Mouse (Mus musculus) ES-Bruce4 (cell line): ENCODE data around the gene Clmn. TPM values are rescaled to one million over a fixed set of nuclear protein-coding genes. Genes with fewer than 3 reads are reported as not detected.

Experiments used
- H3K27ac ChIP-seq: 2 replicates; pipeline ENCODE4 v1.5.1; 2012; ENCODE audit warnings: low read length, inconsistent platforms; ENCODE audit not compliant: insufficient read depth
- H3K27me3 ChIP-seq: 2 replicates; pipeline ENCODE4 v1.6.1; 2012; ENCODE audit warnings: mild to moderate bottlenecking, low read length, inconsistent platforms; ENCODE audit not compliant: control insufficient read depth, poor library complexity, insufficient read depth, severe bottlenecking
- H3K36me3 ChIP-seq: 2 replicates; pipeline ENCODE4 v1.6.1; 2012; ENCODE audit warnings: inconsistent platforms, mild to moderate bottlenecking, low read length, moderate library complexity; ENCODE audit not compliant: control insufficient read depth, poor library complexity, insufficient read depth, severe bottlenecking
- H3K4me1 ChIP-seq: one replicate; pipeline ENCODE4 v1.8.1; 2011; ENCODE audit warnings: low read length; ENCODE audit not compliant: control insufficient read depth, insufficient read depth
- H3K4me3 ChIP-seq: 2 replicates; pipeline ENCODE4 v1.5.1; 2011; ENCODE audit warnings: low read depth, mild to moderate bottlenecking, low read length
- H3K9ac ChIP-seq: 2 replicates; pipeline ENCODE4 v1.6.1; 2012; ENCODE audit warnings: low read depth, mild to moderate bottlenecking, inconsistent platforms; ENCODE audit not compliant: poor library complexity, severe bottlenecking
- H3K9me3 ChIP-seq: replicated peaks from 2 replicates; pipeline ENCODE4 v1.6.1; 2012; ENCODE audit warnings: mild to moderate bottlenecking, low read length, inconsistent platforms; ENCODE audit not compliant: control insufficient read depth, poor library complexity, insufficient read depth, severe bottlenecking
- CTCF ChIP-seq: IDR thresholded peaks from one replicate; pipeline ENCODE4 v1.8.1; 2011; ENCODE audit warnings: low read depth, low read length
- EP300 ChIP-seq: IDR thresholded peaks from 2 replicates; pipeline ENCODE4 v1.6.1; 2011; ENCODE audit warnings: low read depth, low read length; ENCODE audit not compliant: insufficient read depth
- POLR2A ChIP-seq: IDR thresholded peaks from one replicate; pipeline ENCODE4 v1.8.1; 2011; ENCODE audit warnings: low read length; ENCODE audit not compliant: insufficient read depth
- polyA plus RNA-seq: library from polyadenylated mRNA; stranded (reverse); fragments of >200 nt; gene quantifications from 2 replicates; pipeline ENCODE4 v1.2.4, GENCODE M21; 2011; ENCODE audit warnings: low read depth; ENCODE audit not compliant: missing spikeins, insufficient read depth, insufficient read length

Gene Clmn
- polyA plus RNA-seq, 1 experiment: 14.8 TPM

- Histone ChIP-seq H3K27ac (no peak overlapping the region), H3K4me1 (no peaks in the 10 kb centered on the region), H3K9ac (no peak overlapping the region), H3K27me3 (no peaks in the 10 kb centered on the region), H3K36me3 (no peaks in the 10 kb centered on the region), H3K9me3 (no peaks in the 10 kb centered on the region), H3K4me3 (no peak overlapping the region)
- TF ChIP-seq POLR2A (no peak), CTCF (no peak), EP300 (no peak)
Observed at GRCm38 (mm10) chr12:104837111-104837837, 27.6 kb downstream of the Clmn start.

GRCm38 (mm10) chr12:104836230-104836629 lies 28.6 kb downstream of the Clmn start:
- Histone ChIP-seq H3K36me3 (no peaks in the 10 kb centered on the region), H3K27me3 (no peaks in the 10 kb centered on the region), H3K9me3 (no peaks in the 10 kb centered on the region), H3K27ac (no peak overlapping the region), H3K4me3 (no peak overlapping the region), H3K4me1 (no peaks in the 10 kb centered on the region), H3K9ac (no peak overlapping the region)
- TF ChIP-seq POLR2A (no peak), CTCF (no peak), EP300 (no peak)

- TF ChIP-seq POLR2A: no peak
- TF ChIP-seq CTCF: no peak
- TF ChIP-seq EP300: no peak
- H3K27me3 ChIP-seq: no peaks in the 10 kb centered on the region
- no peaks in the 10 kb centered on the region for H3K9me3 ChIP-seq
- H3K36me3 ChIP-seq: no peaks in the 10 kb centered on the region
- H3K4me3 ChIP-seq: no peak overlapping the region
- H3K27ac ChIP-seq: no peak overlapping the region
- H3K9ac ChIP-seq: no peak overlapping the region
- H3K4me1 ChIP-seq: no peaks in the 10 kb centered on the region
Observed at GRCm38 (mm10) chr12:104835369-104836094, 29.3 kb downstream of the Clmn start.

GRCm38 (mm10) chr12:104834772-104835171 lies 30.1 kb downstream of the Clmn start:
- H3K36me3 ChIP-seq: no peaks in the 10 kb centered on the region
- H3K27ac ChIP-seq: no peak overlapping the region
- no peak for TF ChIP-seq EP300
- no peak for TF ChIP-seq POLR2A
- TF ChIP-seq CTCF: no peak
- no peaks in the 10 kb centered on the region for H3K27me3 ChIP-seq
- peaks cover 2% of the 10 kb centered on the region for H3K4me1 ChIP-seq
- H3K4me3 ChIP-seq: no peak overlapping the region
- H3K9me3 ChIP-seq: no peaks in the 10 kb centered on the region
- H3K9ac ChIP-seq: no peak overlapping the region

- TF ChIP-seq CTCF: no peak
- no peak for TF ChIP-seq EP300
- no peak for TF ChIP-seq POLR2A
- Histone ChIP-seq H3K36me3 (no peaks in the 10 kb centered on the region), H3K27me3 (no peaks in the 10 kb centered on the region), H3K4me3 (no peak overlapping the region), H3K9me3 (no peaks in the 10 kb centered on the region), H3K9ac (no peak overlapping the region), H3K4me1 (peaks cover 5% of the 10 kb centered on the region), H3K27ac (no peak overlapping the region)
Observed at GRCm38 (mm10) chr12:104830666-104831435, 34.0 kb downstream of the Clmn start.
